ENCODE assay signal across 15 mouse cellular contexts in the genomic region with DNA sequence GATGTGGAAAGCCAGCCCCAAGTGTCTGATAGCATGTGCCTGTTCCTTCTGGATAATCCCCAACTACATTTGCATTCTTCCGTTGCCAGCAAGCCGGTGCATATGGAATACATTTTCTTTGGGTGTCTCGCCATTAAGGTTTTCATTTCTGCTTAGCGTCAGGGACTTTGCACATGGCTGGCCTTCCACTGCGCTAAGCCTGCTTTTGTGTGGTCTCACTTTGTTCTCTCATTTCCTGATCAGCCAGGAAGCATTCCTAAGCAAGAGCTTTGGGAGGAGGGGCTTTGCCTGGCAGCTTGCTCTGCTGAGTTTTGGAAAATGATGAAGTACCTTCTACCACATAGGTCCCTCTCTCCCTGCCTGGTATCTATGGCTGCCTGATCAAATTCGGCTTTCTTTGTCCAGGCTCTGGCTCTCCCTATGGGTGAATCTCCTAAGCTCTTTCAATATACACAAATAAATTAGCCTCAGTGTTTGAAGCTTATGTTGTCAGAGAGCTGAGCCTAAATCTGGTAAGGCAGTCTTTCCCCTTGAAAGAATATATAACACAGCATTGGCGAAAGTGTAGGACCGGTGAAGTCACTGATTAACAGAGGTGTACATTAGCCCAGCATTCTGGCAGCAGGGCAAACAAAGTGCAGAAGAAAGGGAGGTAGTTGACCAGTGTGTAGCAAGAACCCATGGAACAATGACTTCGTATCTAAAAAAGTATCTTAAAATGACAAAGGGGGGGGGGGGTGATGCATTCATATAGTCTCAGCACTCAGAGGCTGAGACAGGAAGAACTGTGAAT.
DNase-seq lines count a peak whose midpoint lies in the region; ATAC-seq and TF ChIP-seq lines count a peak whose summit lies in the region.
"Had no signal": no experiment of that assay in that cellular context is flagged by ENCODE, and none has a peak within 500 bp of the region (broad histone marks: within the 10 kb centered on the region; RNA-seq: fewer than 3 reads in every experiment).

No protein-coding gene starts in this region.

- H3K36me3 ChIP-seq in forebrain, embryonic 10.5 days (replicated peaks) = no peaks in the 10 kb centered on the region
- no peaks in the 10 kb centered on the region for H3K36me3 ChIP-seq in forebrain, embryonic 13.5 days (ENCODE audit: poor library complexity, severe bottlenecking)
- H3K36me3 ChIP-seq in midbrain, embryonic 11.5 days (ENCODE audit: control insufficient read depth, insufficient read depth, low read length) = no peaks in the 10 kb centered on the region
- H3K36me3 ChIP-seq in midbrain, postnatal 0 days (ENCODE audit: insufficient read depth, low read length) = no peaks in the 10 kb centered on the region
- H3K36me3 ChIP-seq in limb, embryonic 13.5 days = no peaks in the 10 kb centered on the region
- no peaks in the 10 kb centered on the region for H3K36me3 ChIP-seq in stomach, postnatal 0 days (ENCODE audit: control insufficient read depth, insufficient read depth, low read length)
- H3K36me3 ChIP-seq in neural tube, embryonic 15.5 days = no peaks in the 10 kb centered on the region

- no peak overlapping the region for H3K4me3 ChIP-seq in forebrain, embryonic 10.5 days
- H3K4me3 ChIP-seq in forebrain, embryonic 13.5 days = no peak overlapping the region
- no peak overlapping the region for H3K4me3 ChIP-seq in midbrain, embryonic 11.5 days (ENCODE audit: low read depth, low read length)
- no peak overlapping the region for H3K4me3 ChIP-seq in midbrain, postnatal 0 days (ENCODE audit: low read depth, low read length)
- H3K4me3 ChIP-seq in limb, embryonic 13.5 days = no peak overlapping the region
- H3K4me3 ChIP-seq in stomach, postnatal 0 days (ENCODE audit: low read depth, low read length) = no peak overlapping the region
- H3K4me3 ChIP-seq in neural tube, embryonic 15.5 days (replicated peaks) = no peak overlapping the region
- H3K4me3 ChIP-seq: heart, adult 2 months had no signal

- peak; percentile 29 for DNase-seq in forebrain, embryonic 10.5 days (ENCODE audit: extremely low spot score, low spot score)
- DNase-seq in midbrain, embryonic 11.5 days (ENCODE audit: low spot score, missing footprints) = peak; percentile 89
- DNase-seq in midbrain, postnatal 0 days (ENCODE audit: low spot score) = no peak
- peak; percentile 29 for DNase-seq in stomach, postnatal 0 days (ENCODE audit: low spot score)
- no peak for DNase-seq in left cerebral cortex, postnatal 10 days (ENCODE audit: extremely low spot score in 1 of 2, low spot score in 2 of 2)
- DNase-seq: cerebellum, adult 11-12 months; heart, adult 2 months; heart, postnatal 10 days; kidney, postnatal 10 days; lung, adult 2 months; spleen, adult 18-20 months had no signal

- no peak for ATAC-seq in forebrain, embryonic 13.5 days
- ATAC-seq in midbrain, embryonic 11.5 days (ENCODE audit: low FRiP score) = 0 out of 2 replicates have a peak, but pooled peaks have one; percentile 44
- ATAC-seq in midbrain, postnatal 0 days (ENCODE audit: low FRiP score) = no peak
- peak; percentile 64 for ATAC-seq in limb, embryonic 13.5 days (ENCODE audit: low FRiP score, low read depth)
- ATAC-seq in stomach, postnatal 0 days (ENCODE audit: low FRiP score, low TSS enrichment) = peak; percentile 71; the same call in 1 of the 2 replicates
- ATAC-seq in neural tube, embryonic 15.5 days (ENCODE audit: low FRiP score) = no peak
- ATAC-seq: hindbrain, embryonic 16.5 days had no signal

- peaks cover 42% of the 10 kb centered on the region for H3K4me1 ChIP-seq in forebrain, embryonic 10.5 days
- peaks cover 20% of the 10 kb centered on the region for H3K4me1 ChIP-seq in forebrain, embryonic 13.5 days
- peaks cover 10% of the 10 kb centered on the region; the same call in 1 of the 2 replicates for H3K4me1 ChIP-seq in midbrain, embryonic 11.5 days (ENCODE audit: control insufficient read depth, insufficient read depth, low read length)
- H3K4me1 ChIP-seq in midbrain, postnatal 0 days (ENCODE audit: insufficient read depth, low read length) = no peaks in the 10 kb centered on the region
- peaks cover 12% of the 10 kb centered on the region for H3K4me1 ChIP-seq in limb, embryonic 13.5 days
- H3K4me1 ChIP-seq in stomach, postnatal 0 days (replicated peaks; ENCODE audit: control insufficient read depth, insufficient read depth) = peaks cover 3% of the 10 kb centered on the region; the same call in 1 of the 2 replicates
- H3K4me1 ChIP-seq in neural tube, embryonic 15.5 days = 0 out of 2 replicates have a peak, but pooled peaks cover 4% of the 10 kb centered on the region

- peaks cover 31% of the 10 kb centered on the region for H3K27me3 ChIP-seq in forebrain, embryonic 10.5 days (ENCODE audit: poor library complexity, severe bottlenecking)
- H3K27me3 ChIP-seq in forebrain, embryonic 13.5 days = no peaks in the 10 kb centered on the region
- H3K27me3 ChIP-seq in midbrain, embryonic 11.5 days (ENCODE audit: control insufficient read depth, insufficient read depth, low read length) = no peaks in the 10 kb centered on the region
- no peaks in the 10 kb centered on the region for H3K27me3 ChIP-seq in midbrain, postnatal 0 days (ENCODE audit: insufficient read depth, low read length)
- peaks cover 3% of the 10 kb centered on the region; the same call in 1 of the 2 replicates for H3K27me3 ChIP-seq in limb, embryonic 13.5 days
- no peaks in the 10 kb centered on the region for H3K27me3 ChIP-seq in stomach, postnatal 0 days (ENCODE audit: control insufficient read depth, insufficient read depth, low read length)
- no peaks in the 10 kb centered on the region for H3K27me3 ChIP-seq in neural tube, embryonic 15.5 days (replicated peaks)

- no peak overlapping the region for H3K4me2 ChIP-seq in forebrain, embryonic 13.5 days
- H3K4me2 ChIP-seq in midbrain, embryonic 11.5 days = no peak overlapping the region
- no peak overlapping the region for H3K4me2 ChIP-seq in midbrain, postnatal 0 days (ENCODE audit: low read depth, low read length, poor library complexity, severe bottlenecking)
- H3K4me2 ChIP-seq in limb, embryonic 13.5 days (replicated peaks) = 0 out of 2 replicates have a peak overlapping the region, but pooled peaks have one; percentile 1
- no peak overlapping the region for H3K4me2 ChIP-seq in stomach, postnatal 0 days (replicated peaks; ENCODE audit: low read depth)
- H3K4me2 ChIP-seq in neural tube, embryonic 15.5 days = no peak overlapping the region

- H3K9me3 ChIP-seq in forebrain, embryonic 10.5 days = no peaks in the 10 kb centered on the region
- H3K9me3 ChIP-seq in forebrain, embryonic 13.5 days (replicated peaks) = no peaks in the 10 kb centered on the region
- no peaks in the 10 kb centered on the region for H3K9me3 ChIP-seq in midbrain, embryonic 11.5 days (ENCODE audit: control insufficient read depth, low read length)
- no peaks in the 10 kb centered on the region for H3K9me3 ChIP-seq in midbrain, postnatal 0 days (ENCODE audit: low read length)
- H3K9me3 ChIP-seq in limb, embryonic 13.5 days = no peaks in the 10 kb centered on the region
- H3K9me3 ChIP-seq in stomach, postnatal 0 days (ENCODE audit: control insufficient read depth, low read length) = no peaks in the 10 kb centered on the region
- no peaks in the 10 kb centered on the region for H3K9me3 ChIP-seq in neural tube, embryonic 15.5 days (replicated peaks)

- 60% methylated on average over 9 of the region's 9 CpGs for WGBS in forebrain, embryonic 10.5 days
- WGBS in forebrain, embryonic 13.5 days = 55% methylated on average over 9 of the region's 9 CpGs
- 46% methylated on average over 9 of the region's 9 CpGs for WGBS in midbrain, embryonic 11.5 days
- WGBS in midbrain, postnatal 0 days = 48% methylated on average over 9 of the region's 9 CpGs
- 50% methylated on average over 9 of the region's 9 CpGs for WGBS in limb, embryonic 13.5 days
- 37% methylated on average over 9 of the region's 9 CpGs for WGBS in stomach, postnatal 0 days
- 84% methylated on average over 9 of the region's 9 CpGs for WGBS in neural tube, embryonic 15.5 days

- no peak for TF ChIP-seq CTCF in midbrain, postnatal 0 days (IDR thresholded peaks at IDR 0.05)
- no peak for TF ChIP-seq CTCF in stomach, postnatal 0 days (IDR thresholded peaks at IDR 0.05; ENCODE audit: low read depth)

- intact Hi-C loops in left cerebral cortex, postnatal 10 days (cut with DNase I) = no loop called here

- no peak overlapping the region for H3K9ac ChIP-seq in forebrain, embryonic 13.5 days
- H3K9ac ChIP-seq in midbrain, embryonic 11.5 days (ENCODE audit: low read length) = no peak overlapping the region
- H3K9ac ChIP-seq in midbrain, postnatal 0 days (replicated peaks; ENCODE audit: low read length, poor library complexity, severe bottlenecking) = no peak overlapping the region
- no peak overlapping the region for H3K9ac ChIP-seq in limb, embryonic 13.5 days
- H3K9ac ChIP-seq in stomach, postnatal 0 days (ENCODE audit: low read length) = no peak overlapping the region
- no peak overlapping the region for H3K9ac ChIP-seq in neural tube, embryonic 15.5 days (replicated peaks)

- TF ChIP-seq EP300 in stomach, postnatal 0 days (optimal IDR thresholded peaks at IDR 0.05) = no peak

- H3K27ac ChIP-seq in forebrain, embryonic 10.5 days = peak overlapping the region; percentile 65
- no peak overlapping the region for H3K27ac ChIP-seq in forebrain, embryonic 13.5 days
- 0 out of 2 replicates have a peak overlapping the region, but pooled peaks have one; percentile 20 for H3K27ac ChIP-seq in midbrain, embryonic 11.5 days (ENCODE audit: low read depth, low read length)
- H3K27ac ChIP-seq in midbrain, postnatal 0 days (ENCODE audit: low read depth, low read length) = no peak overlapping the region
- no peak overlapping the region for H3K27ac ChIP-seq in limb, embryonic 13.5 days
- no peak overlapping the region for H3K27ac ChIP-seq in stomach, postnatal 0 days (replicated peaks)
- H3K27ac ChIP-seq in neural tube, embryonic 15.5 days (replicated peaks) = no peak overlapping the region
- H3K27ac ChIP-seq: heart, adult 2 months had no signal

Comparison
In these comparisons a context has a peak if more than half of its experiments do, and no peak if none do; other contexts are left out.
1. DNase-seq: peak in forebrain, embryonic 10.5 days (single experiment), midbrain, embryonic 11.5 days (single experiment) and stomach, postnatal 0 days (single experiment); none in midbrain, postnatal 0 days (single experiment) and left cerebral cortex, postnatal 10 days (0 of 2).
2. H3K27ac ChIP-seq: peak in forebrain, embryonic 10.5 days (single experiment) and midbrain, embryonic 11.5 days (single experiment); none in forebrain, embryonic 13.5 days (single experiment), midbrain, postnatal 0 days (single experiment), limb, embryonic 13.5 days (single experiment), stomach, postnatal 0 days (single experiment) and neural tube, embryonic 15.5 days (single experiment).
3. ATAC-seq: peak in midbrain, embryonic 11.5 days (single experiment), limb, embryonic 13.5 days (single experiment) and stomach, postnatal 0 days (single experiment); none in forebrain, embryonic 13.5 days (single experiment), midbrain, postnatal 0 days (single experiment) and neural tube, embryonic 15.5 days (single experiment).